ENCODE assay signal across 28 mouse cellular contexts in the genomic region with DNA sequence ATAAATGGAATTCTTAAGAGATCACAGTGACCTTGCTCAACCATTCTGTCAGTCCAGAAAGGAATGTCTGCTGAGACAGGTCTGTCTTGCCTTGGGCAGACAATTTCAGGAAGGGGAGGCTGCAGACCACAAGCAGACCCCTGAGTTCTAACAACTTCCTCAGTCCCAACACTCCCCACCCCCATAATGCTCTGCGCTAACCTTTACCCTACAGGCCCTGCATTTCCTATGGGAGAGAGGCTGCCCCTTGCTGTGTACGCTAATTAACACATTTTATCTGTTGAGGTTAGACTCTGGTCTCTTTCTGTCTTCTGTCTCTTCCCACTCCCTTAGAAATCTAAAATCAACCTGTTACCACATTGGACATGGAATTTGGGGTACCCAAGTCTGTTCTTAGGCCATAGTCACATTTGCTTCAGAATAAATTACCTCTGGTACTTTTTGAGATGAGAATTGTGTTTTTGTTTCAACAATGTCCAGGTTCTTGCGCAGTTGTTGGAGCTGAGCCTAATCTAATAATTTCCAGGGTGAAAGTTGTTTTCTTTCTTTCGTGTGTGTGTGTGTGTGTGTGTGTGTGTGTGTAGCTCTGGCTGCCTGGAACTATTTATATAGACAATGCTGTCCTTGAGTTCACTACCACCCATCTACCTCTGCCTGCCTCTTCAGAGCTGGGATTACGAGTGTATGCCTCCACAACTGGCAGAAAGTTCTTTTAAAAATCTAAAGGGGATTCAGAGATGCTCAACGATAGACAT. TPM values are rescaled to one million over a fixed set of nuclear protein-coding genes. Genes with fewer than 3 reads are reported as not detected.
A peak's percentile ranks its signal among the peaks of the same experiment; 100 is the strongest.
DNase-seq lines count a peak whose midpoint lies in the region; ATAC-seq lines count a peak whose summit lies in the region.
"Had no signal": no experiment of that assay in that cellular context is flagged by ENCODE, and none has a peak within 500 bp of the region (broad histone marks: within the 10 kb centered on the region; RNA-seq: fewer than 3 reads in every experiment).

No protein-coding gene starts in this region.

- DNase-seq in embryonic facial prominence, embryonic 10.5 days (ENCODE audit: low spot score), result no peak
- DNase-seq in liver, embryonic 11.5 days (ENCODE audit: low spot score), result no peak
- peak; percentile 47 for DNase-seq in adipocyte (ENCODE audit: low spot score)
- no peak for DNase-seq in embryo, embryonic 10.5 days (ENCODE audit: low spot score)
- DNase-seq: adrenal gland, postnatal 14 days; B cell, adult 2 months; cerebellum, adult 11-12 months; cerebellum, adult 9-10 months; cerebellum, postnatal 25 days; gastrocnemius, postnatal 10 days; heart, adult 18-20 months; heart, postnatal 10 days; heart, postnatal 4 days had no signal

- H3K27me3 ChIP-seq in embryonic facial prominence, embryonic 12.5 days, result no peaks in the 10 kb centered on the region
- H3K27me3 ChIP-seq in embryonic facial prominence, embryonic 10.5 days (replicated peaks; ENCODE audit: low read depth, poor library complexity, severe bottlenecking), result no peaks in the 10 kb centered on the region
- H3K27me3 ChIP-seq in liver, embryonic 16.5 days (ENCODE audit: control insufficient read depth, insufficient read depth, low read depth, low read length), result no peaks in the 10 kb centered on the region
- H3K27me3 ChIP-seq in liver, embryonic 11.5 days (replicated peaks; ENCODE audit: control insufficient read depth, insufficient read depth, low read length), result no peaks in the 10 kb centered on the region
- no peaks in the 10 kb centered on the region for H3K27me3 ChIP-seq in stomach, embryonic 16.5 days (ENCODE audit: control insufficient read depth, insufficient read depth, low read length)
- H3K27me3 ChIP-seq: embryonic facial prominence, embryonic 15.5 days; forebrain, embryonic 15.5 days; hindbrain, embryonic 12.5 days had no signal

- no peak for ATAC-seq in embryonic facial prominence, embryonic 12.5 days (ENCODE audit: insufficient number of reproducible peaks, insufficient read depth, low FRiP score, low TSS enrichment)
- ATAC-seq in liver, embryonic 16.5 days (ENCODE audit: low read depth), result peak; percentile 24; the same call in 1 of the 2 replicates
- no peak for ATAC-seq in liver, embryonic 11.5 days (replicated peaks; ENCODE audit: low FRiP score)
- ATAC-seq in stomach, embryonic 16.5 days (ENCODE audit: insufficient read depth, low FRiP score), result no peak
- no peak for ATAC-seq in megakaryocyte progenitor cell, adult 5-6 weeks (replicated peaks; ENCODE audit: poor library complexity)
- ATAC-seq: CD4-positive, CD25-positive, alpha-beta regulatory T cell, adult 4 months; forebrain, embryonic 15.5 days; hindbrain, embryonic 16.5 days had no signal

- H3K4me2 ChIP-seq in embryonic facial prominence, embryonic 12.5 days (replicated peaks), result no peak overlapping the region
- H3K4me2 ChIP-seq in liver, embryonic 16.5 days (ENCODE audit: low read depth, low read length), result no peak overlapping the region
- no peak overlapping the region for H3K4me2 ChIP-seq in liver, embryonic 11.5 days
- H3K4me2 ChIP-seq in stomach, embryonic 16.5 days (ENCODE audit: low read depth, low read length), result no peak overlapping the region
- H3K4me2 ChIP-seq: embryonic facial prominence, embryonic 15.5 days; forebrain, embryonic 15.5 days; hindbrain, embryonic 12.5 days had no signal

- no peaks in the 10 kb centered on the region for H3K9me3 ChIP-seq in embryonic facial prominence, embryonic 12.5 days
- H3K9me3 ChIP-seq in embryonic facial prominence, embryonic 10.5 days, result 0 out of 2 replicates have a peak, but pooled peaks cover 2% of the 10 kb centered on the region
- 0 out of 2 replicates have a peak, but pooled peaks cover 2% of the 10 kb centered on the region for H3K9me3 ChIP-seq in liver, embryonic 16.5 days (replicated peaks; ENCODE audit: control insufficient read depth, low read length)
- no peaks in the 10 kb centered on the region; the same call in 1 of the 2 replicates for H3K9me3 ChIP-seq in liver, embryonic 11.5 days (ENCODE audit: control insufficient read depth, low read length)
- no peaks in the 10 kb centered on the region for H3K9me3 ChIP-seq in stomach, embryonic 16.5 days (replicated peaks; ENCODE audit: control insufficient read depth, low read length)
- H3K9me3 ChIP-seq: embryonic facial prominence, embryonic 15.5 days; forebrain, embryonic 10.5 days; forebrain, embryonic 15.5 days; heart, embryonic 10.5 days; hindbrain, embryonic 12.5 days had no signal

- H3K4me1 ChIP-seq in embryonic facial prominence, embryonic 12.5 days, result no peaks in the 10 kb centered on the region
- peaks cover 11% of the 10 kb centered on the region for H3K4me1 ChIP-seq in embryonic facial prominence, embryonic 10.5 days
- H3K4me1 ChIP-seq in liver, embryonic 16.5 days (ENCODE audit: control insufficient read depth, low read depth, low read length), result peaks cover 2% of the 10 kb centered on the region; the same call in 1 of the 2 replicates
- H3K4me1 ChIP-seq in liver, embryonic 11.5 days (replicated peaks; ENCODE audit: control insufficient read depth, insufficient read depth, low read length), result no peaks in the 10 kb centered on the region
- H3K4me1 ChIP-seq in stomach, embryonic 16.5 days (ENCODE audit: control insufficient read depth, insufficient read depth, low read length), result no peaks in the 10 kb centered on the region
- H3K4me1 ChIP-seq: embryonic facial prominence, embryonic 15.5 days; forebrain, embryonic 15.5 days; hindbrain, embryonic 12.5 days had no signal

- H3K36me3 ChIP-seq in embryonic facial prominence, embryonic 12.5 days, result no peaks in the 10 kb centered on the region
- H3K36me3 ChIP-seq in embryonic facial prominence, embryonic 10.5 days (replicated peaks), result no peaks in the 10 kb centered on the region
- H3K36me3 ChIP-seq in liver, embryonic 16.5 days (ENCODE audit: control insufficient read depth, insufficient read depth), result no peaks in the 10 kb centered on the region
- H3K36me3 ChIP-seq in liver, embryonic 11.5 days (ENCODE audit: control insufficient read depth, insufficient read depth, low read length), result no peaks in the 10 kb centered on the region
- no peaks in the 10 kb centered on the region for H3K36me3 ChIP-seq in stomach, embryonic 16.5 days (ENCODE audit: control insufficient read depth, insufficient read depth, low read length)
- H3K36me3 ChIP-seq: embryonic facial prominence, embryonic 15.5 days; forebrain, embryonic 10.5 days; forebrain, embryonic 15.5 days; heart, embryonic 10.5 days; hindbrain, embryonic 12.5 days had no signal

- no peak overlapping the region for H3K27ac ChIP-seq in embryonic facial prominence, embryonic 12.5 days
- no peak overlapping the region for H3K27ac ChIP-seq in embryonic facial prominence, embryonic 10.5 days (replicated peaks)
- no peak overlapping the region for H3K27ac ChIP-seq in liver, embryonic 16.5 days (ENCODE audit: low read length)
- no peak overlapping the region for H3K27ac ChIP-seq in liver, embryonic 11.5 days (ENCODE audit: low read depth, low read length)
- H3K27ac ChIP-seq in stomach, embryonic 16.5 days (ENCODE audit: low read length), result peak overlapping the region; percentile 81
- H3K27ac ChIP-seq: embryonic facial prominence, embryonic 15.5 days; forebrain, embryonic 10.5 days; forebrain, embryonic 15.5 days; heart, embryonic 10.5 days; hindbrain, embryonic 12.5 days had no signal

- H3K9ac ChIP-seq in embryonic facial prominence, embryonic 12.5 days, result peak overlapping the region; percentile 5; the same call in 1 of the 2 replicates
- H3K9ac ChIP-seq in liver, embryonic 16.5 days (ENCODE audit: low read depth, low read length), result no peak overlapping the region
- no peak overlapping the region for H3K9ac ChIP-seq in liver, embryonic 11.5 days (ENCODE audit: low read depth, low read length)
- H3K9ac ChIP-seq in stomach, embryonic 16.5 days (ENCODE audit: low read length), result no peak overlapping the region
- H3K9ac ChIP-seq: embryonic facial prominence, embryonic 15.5 days; forebrain, embryonic 15.5 days; hindbrain, embryonic 12.5 days had no signal

- 62% methylated on average over 6 of the region's 6 CpGs for WGBS in embryonic facial prominence, embryonic 12.5 days
- 63% methylated on average over 6 of the region's 6 CpGs for WGBS in embryonic facial prominence, embryonic 10.5 days
- whole genome bisulfite sequencing in liver, embryonic 16.5 days (ENCODE audit: insufficient replicate concordance), result 50% methylated on average over 6 of the region's 6 CpGs
- WGBS in liver, embryonic 11.5 days, result 64% methylated on average over 6 of the region's 6 CpGs
- 64% methylated on average over 6 of the region's 6 CpGs for WGBS in stomach, embryonic 16.5 days

- H3K4me3 ChIP-seq in embryonic facial prominence, embryonic 12.5 days, result no peak overlapping the region
- no peak overlapping the region for H3K4me3 ChIP-seq in embryonic facial prominence, embryonic 10.5 days
- no peak overlapping the region for H3K4me3 ChIP-seq in liver, embryonic 16.5 days (ENCODE audit: low read depth, low read length)
- H3K4me3 ChIP-seq in liver, embryonic 11.5 days (ENCODE audit: low read depth, low read length), result no peak overlapping the region
- no peak overlapping the region for H3K4me3 ChIP-seq in stomach, embryonic 16.5 days (replicated peaks; ENCODE audit: low read length)
- H3K4me3 ChIP-seq: embryonic facial prominence, embryonic 15.5 days; erythroblast, embryonic 14.5 days; forebrain, embryonic 10.5 days; forebrain, embryonic 15.5 days; heart, embryonic 10.5 days; hindbrain, embryonic 12.5 days had no signal

RNA-seq across cellular contexts. Expression of a gene that starts 6.6 kb away (rescaled TPM):
- 28.3 and 29.9 TPM in 2 replicates for polyA plus RNA-seq in embryonic facial prominence, embryonic 12.5 days (2016; fragmentation: Nextera tagmentation; extraction: Ambion mirVana)
- 37.2 and 39.3 TPM in 2 replicates for polyA plus RNA-seq in embryonic facial prominence, embryonic 10.5 days (2016; fragmentation: Nextera tagmentation; extraction: Ambion mirVana)
- 4.5 and 4.8 TPM in 2 replicates for polyA plus RNA-seq in liver, embryonic 16.5 days (2015; fragmentation: Nextera tagmentation; extraction: Ambion mirVana)
- 16.8 TPM in 2 replicates for polyA plus RNA-seq in liver, embryonic 11.5 days (2014; fragmentation: Nextera tagmentation; extraction: Ambion mirVana)
- polyA plus RNA-seq in stomach, embryonic 16.5 days (2015; fragmentation: Nextera tagmentation; extraction: Ambion mirVana), result 16.4 and 18.2 TPM in 2 replicates
- 15.6 and 15.7 TPM in 2 replicates for total RNA-seq in megakaryocyte progenitor cell, adult 5-6 weeks (2015)
- 12.7 and 13.7 TPM in 2 replicates for total RNA-seq in megakaryocyte progenitor cell, adult 5-6 weeks (2017)

RNA-seq across cellular contexts. Expression of a gene that starts 21.4 kb away (rescaled TPM):
- polyA plus RNA-seq in embryonic facial prominence, embryonic 12.5 days (2016; fragmentation: Nextera tagmentation; extraction: Ambion mirVana), result 0.08 and 0.25 TPM in 2 replicates
- polyA plus RNA-seq in embryonic facial prominence, embryonic 10.5 days (2016; fragmentation: Nextera tagmentation; extraction: Ambion mirVana), result 0.14 and 0.16 TPM in 2 replicates
- polyA plus RNA-seq in liver, embryonic 16.5 days (2015; fragmentation: Nextera tagmentation; extraction: Ambion mirVana), result 0.63 and 0.89 TPM in 2 replicates
- polyA plus RNA-seq in liver, embryonic 11.5 days (2014; fragmentation: Nextera tagmentation; extraction: Ambion mirVana), result 0.34 and 0.39 TPM in 2 replicates
- polyA plus RNA-seq in stomach, embryonic 16.5 days (2015; fragmentation: Nextera tagmentation; extraction: Ambion mirVana), result 0.49 and 0.62 TPM in 2 replicates
- 3.0 and 6.9 TPM in 2 replicates for total RNA-seq in megakaryocyte progenitor cell, adult 5-6 weeks (2015)
- total RNA-seq in megakaryocyte progenitor cell, adult 5-6 weeks (2017), result 5.5 and 8.5 TPM in 2 replicates
- polyA plus RNA-seq: CD4-positive, CD25-positive, alpha-beta regulatory T cell, adult 4 months had no signal

RNA-seq across cellular contexts. Expression of a gene that starts 47.6 kb away (rescaled TPM):
- polyA plus RNA-seq in embryonic facial prominence, embryonic 12.5 days (2016; fragmentation: Nextera tagmentation; extraction: Ambion mirVana), result 8.7 and 10.1 TPM in 2 replicates
- polyA plus RNA-seq in embryonic facial prominence, embryonic 10.5 days (2016; fragmentation: Nextera tagmentation; extraction: Ambion mirVana), result 8.6 and 9.3 TPM in 2 replicates
- polyA plus RNA-seq in liver, embryonic 16.5 days (2015; fragmentation: Nextera tagmentation; extraction: Ambion mirVana), result 1.0 and 1.4 TPM in 2 replicates
- 3.2 and 3.6 TPM in 2 replicates for polyA plus RNA-seq in liver, embryonic 11.5 days (2014; fragmentation: Nextera tagmentation; extraction: Ambion mirVana)
- polyA plus RNA-seq in stomach, embryonic 16.5 days (2015; fragmentation: Nextera tagmentation; extraction: Ambion mirVana), result 6.7 and 6.8 TPM in 2 replicates
- total RNA-seq in megakaryocyte progenitor cell, adult 5-6 weeks (2015), result 1.8 and 1.9 TPM in 2 replicates
- total RNA-seq in megakaryocyte progenitor cell, adult 5-6 weeks (2017), result 0.58 and 2.7 TPM in 2 replicates
- polyA plus RNA-seq: erythroblast, embryonic 14.5 days had no signal

RNA-seq across cellular contexts. Expression of a gene that starts 56.1 kb away (rescaled TPM):
- 0.09 TPM in 1 of 2 replicates, not detected in the other for polyA plus RNA-seq in embryonic facial prominence, embryonic 12.5 days (2016; fragmentation: Nextera tagmentation; extraction: Ambion mirVana)
- 0.06 TPM in 1 of 2 replicates, not detected in the other for polyA plus RNA-seq in embryonic facial prominence, embryonic 10.5 days (2016; fragmentation: Nextera tagmentation; extraction: Ambion mirVana)
- not detected in 2 replicates for polyA plus RNA-seq in liver, embryonic 16.5 days (2015; fragmentation: Nextera tagmentation; extraction: Ambion mirVana)
- polyA plus RNA-seq in liver, embryonic 11.5 days (2014; fragmentation: Nextera tagmentation; extraction: Ambion mirVana), result not detected in 2 replicates
- not detected in 2 replicates for polyA plus RNA-seq in stomach, embryonic 16.5 days (2015; fragmentation: Nextera tagmentation; extraction: Ambion mirVana)
- not detected in 2 replicates for total RNA-seq in megakaryocyte progenitor cell, adult 5-6 weeks (2015)
- not detected in 2 replicates for total RNA-seq in megakaryocyte progenitor cell, adult 5-6 weeks (2017)
- total RNA-seq: adrenal gland, postnatal 14 days; gastrocnemius, postnatal 10 days; gastrocnemius, postnatal 4 days; heart, adult 18-20 months; heart, postnatal 10 days; heart, postnatal 4 days had no signal
- polyA plus RNA-seq: CD4-positive, CD25-positive, alpha-beta regulatory T cell, adult 4 months; cortical plate, adult 2 months; erythroblast, embryonic 14.5 days; forebrain, embryonic 10.5 days; forebrain, embryonic 15.5 days; heart, embryonic 10.5 days; heart, embryonic 14.5 days; hindbrain, embryonic 12.5 days; hindbrain, embryonic 16.5 days had no signal
